Mouse (Mus musculus): ENCODE measurements around the gene Tpra1. TPM values are rescaled to one million over a fixed set of nuclear protein-coding genes. Genes with fewer than 3 reads are reported as not detected.
A peak's percentile ranks its signal among the peaks of the same experiment; 100 is the strongest.

The Tpra1 gene
- total and polyA plus RNA-seq, 2 experiments from 2014 or later: 41.4 to 45.0 TPM

DNA sequence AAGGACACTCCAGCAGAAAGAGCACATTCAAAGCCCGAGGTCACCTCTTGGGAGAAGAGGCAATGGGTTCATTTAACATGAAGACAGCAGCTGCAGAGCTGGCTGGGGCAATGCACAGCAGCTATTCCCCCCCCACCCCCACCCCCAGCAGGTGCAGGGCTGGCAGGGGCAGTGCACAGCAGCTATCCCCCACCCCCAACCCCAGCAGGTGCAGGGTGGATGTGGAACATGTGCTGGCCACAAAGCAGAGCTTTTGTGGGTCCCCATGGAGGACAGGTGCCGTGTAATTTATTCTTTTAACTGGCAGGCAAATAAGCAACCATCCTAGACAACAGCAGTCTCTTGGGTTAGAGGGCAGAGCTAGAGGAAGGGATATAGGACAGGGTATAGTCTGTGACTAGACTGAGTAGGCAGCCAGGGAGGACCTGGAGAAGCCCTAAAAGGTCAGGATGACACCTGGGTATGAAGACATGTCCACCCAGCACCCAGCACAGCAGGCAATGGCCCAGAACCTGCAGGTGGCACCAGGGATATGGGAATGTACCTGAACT is 15.6 kb upstream of the Tpra1 start:
- TF ChIP-seq CTCF (IDR thresholded peaks at IDR 0.05; ENCODE audit: low read depth): no peak
- no peaks in the 10 kb centered on the region for H3K27me3 ChIP-seq (ENCODE audit: insufficient read depth, low read length)
- ATAC-seq (peak; percentile 34), DNase-seq (no peak)
- no peak overlapping the region for H3K9ac ChIP-seq
- peaks cover 16% of the 10 kb centered on the region for H3K36me3 ChIP-seq (ENCODE audit: insufficient read depth)
- no peak overlapping the region for H3K4me3 ChIP-seq (ENCODE audit: low read depth, low read length)
- 62% methylated on average over 2 of the region's 2 CpGs for WGBS
- H3K4me1 ChIP-seq (ENCODE audit: insufficient read depth): no peaks in the 10 kb centered on the region
- no peak overlapping the region for H3K27ac ChIP-seq (ENCODE audit: low read depth, low read length)
- H3K4me2 ChIP-seq (ENCODE audit: low read depth): no peak overlapping the region
- no peaks in the 10 kb centered on the region for H3K9me3 ChIP-seq (ENCODE audit: low read length)

GRCm38 (mm10) chr6:88889410-88890042 is 12.5 kb upstream of the Tpra1 start:
- no peaks in the 10 kb centered on the region for H3K27me3 ChIP-seq (ENCODE audit: insufficient read depth, low read length)
- no peaks in the 10 kb centered on the region for H3K4me1 ChIP-seq (ENCODE audit: insufficient read depth)
- ATAC-seq: no peak
- WGBS: 93% methylated on average over 13 of the region's 13 CpGs
- DNase-seq: no peak
- H3K36me3 ChIP-seq (ENCODE audit: insufficient read depth): peaks cover 15% of the 10 kb centered on the region
- no peak overlapping the region for H3K9ac ChIP-seq
- no peak overlapping the region for H3K4me3 ChIP-seq (ENCODE audit: low read depth, low read length)
- no peaks in the 10 kb centered on the region for H3K9me3 ChIP-seq (ENCODE audit: low read length)
- no peak overlapping the region for H3K4me2 ChIP-seq (ENCODE audit: low read depth)
- no peak overlapping the region for H3K27ac ChIP-seq (ENCODE audit: low read depth, low read length)
- TF ChIP-seq CTCF (IDR thresholded peaks at IDR 0.05; ENCODE audit: low read depth): no peak

- no peak for ATAC-seq
- TF ChIP-seq CTCF (IDR thresholded peaks at IDR 0.05; ENCODE audit: low read depth): no peak
- Histone ChIP-seq H3K4me2 (ENCODE audit: low read depth) (no peak overlapping the region), H3K27ac (ENCODE audit: low read depth, low read length) (no peak overlapping the region), H3K4me3 (ENCODE audit: low read depth, low read length) (no peak overlapping the region), H3K27me3 (ENCODE audit: insufficient read depth, low read length) (no peaks in the 10 kb centered on the region), H3K9me3 (ENCODE audit: low read length) (no peaks in the 10 kb centered on the region), H3K9ac (no peak overlapping the region), H3K4me1 (ENCODE audit: insufficient read depth) (no peaks in the 10 kb centered on the region), H3K36me3 (ENCODE audit: insufficient read depth) (peaks cover 14% of the 10 kb centered on the region)
- 87% methylated on average over 7 of the region's 7 CpGs for WGBS
- DNase-seq: no peak
Measured at GRCm38 (mm10) chr6:88890832-88891231, 11.2 kb upstream of the Tpra1 start.

GRCm38 (mm10) chr6:88893559-88893958 is 8.5 kb upstream of the Tpra1 start:
- 50% methylated on average over 5 of the region's 5 CpGs for WGBS
- peaks cover 14% of the 10 kb centered on the region for H3K36me3 ChIP-seq (ENCODE audit: insufficient read depth)

DNA sequence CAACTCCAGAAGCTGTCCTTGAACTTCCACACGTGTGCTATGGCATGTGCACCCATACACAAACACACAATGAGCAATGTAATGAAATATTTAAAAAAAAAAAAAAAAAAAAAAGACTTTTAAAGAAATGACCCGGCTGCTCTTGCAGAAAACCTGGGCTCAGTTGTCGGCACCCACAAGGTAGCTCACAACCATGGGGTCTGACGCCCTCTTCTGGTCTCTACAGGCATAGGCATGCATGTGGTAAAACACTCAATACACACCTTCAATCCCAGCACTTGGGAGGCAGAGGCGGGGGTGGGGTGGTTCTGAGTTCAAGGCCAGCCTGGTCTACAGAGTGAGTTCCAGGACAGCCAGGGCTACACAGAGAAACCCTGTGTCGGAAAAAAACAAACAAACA is 6.1 kb upstream of the Tpra1 start:
- Histone ChIP-seq H3K9ac (no peak overlapping the region), H3K27me3 (ENCODE audit: insufficient read depth, low read length) (no peaks in the 10 kb centered on the region), H3K27ac (ENCODE audit: low read depth, low read length) (no peak overlapping the region), H3K9me3 (ENCODE audit: low read length) (no peaks in the 10 kb centered on the region), H3K4me3 (ENCODE audit: low read depth, low read length) (no peak overlapping the region), H3K36me3 (ENCODE audit: insufficient read depth) (peaks cover 11% of the 10 kb centered on the region), H3K4me2 (ENCODE audit: low read depth) (no peak overlapping the region), H3K4me1 (ENCODE audit: insufficient read depth) (no peaks in the 10 kb centered on the region)
- ATAC-seq (no peak), DNase-seq (no peak)
- no peak for TF ChIP-seq CTCF (IDR thresholded peaks at IDR 0.05; ENCODE audit: low read depth)
- WGBS: 88% methylated on average over 6 of the region's 6 CpGs

More at GRCm38 (mm10) chr6:88893559-88893958, 8.5 kb upstream of the Tpra1 start:
- no peak overlapping the region for H3K4me3 ChIP-seq (ENCODE audit: low read depth, low read length)
- no peak overlapping the region for H3K27ac ChIP-seq (ENCODE audit: low read depth, low read length)
- H3K27me3 ChIP-seq (ENCODE audit: insufficient read depth, low read length): no peaks in the 10 kb centered on the region
- no peaks in the 10 kb centered on the region for H3K4me1 ChIP-seq (ENCODE audit: insufficient read depth)
- 0 out of 2 replicates have a peak, but pooled peaks have one; percentile 23 for ATAC-seq
- no peak overlapping the region for H3K9ac ChIP-seq
- no peak overlapping the region for H3K4me2 ChIP-seq (ENCODE audit: low read depth)
- H3K9me3 ChIP-seq (ENCODE audit: low read length): no peaks in the 10 kb centered on the region
- DNase-seq: peak; percentile 71
- peak; percentile 88 for TF ChIP-seq CTCF (IDR thresholded peaks at IDR 0.05; ENCODE audit: low read depth)

GRCm38 (mm10) chr6:88897246-88897645 is 4.8 kb upstream of the Tpra1 start:
- Histone ChIP-seq H3K4me1 (ENCODE audit: insufficient read depth) (no peaks in the 10 kb centered on the region; the same call in 1 of the 2 replicates), H3K9ac (no peak overlapping the region), H3K9me3 (ENCODE audit: low read length) (no peaks in the 10 kb centered on the region), H3K4me3 (ENCODE audit: low read depth, low read length) (no peak overlapping the region), H3K4me2 (ENCODE audit: low read depth) (no peak overlapping the region), H3K27ac (ENCODE audit: low read depth, low read length) (no peak overlapping the region), H3K27me3 (ENCODE audit: insufficient read depth, low read length) (no peaks in the 10 kb centered on the region), H3K36me3 (ENCODE audit: insufficient read depth) (0 out of 2 replicates have a peak, but pooled peaks cover 5% of the 10 kb centered on the region)
- DNase-seq (no peak), ATAC-seq (no peak)
- WGBS: 71% methylated on average over 7 of the region's 7 CpGs
- no peak for TF ChIP-seq CTCF (IDR thresholded peaks at IDR 0.05; ENCODE audit: low read depth)

DNA sequence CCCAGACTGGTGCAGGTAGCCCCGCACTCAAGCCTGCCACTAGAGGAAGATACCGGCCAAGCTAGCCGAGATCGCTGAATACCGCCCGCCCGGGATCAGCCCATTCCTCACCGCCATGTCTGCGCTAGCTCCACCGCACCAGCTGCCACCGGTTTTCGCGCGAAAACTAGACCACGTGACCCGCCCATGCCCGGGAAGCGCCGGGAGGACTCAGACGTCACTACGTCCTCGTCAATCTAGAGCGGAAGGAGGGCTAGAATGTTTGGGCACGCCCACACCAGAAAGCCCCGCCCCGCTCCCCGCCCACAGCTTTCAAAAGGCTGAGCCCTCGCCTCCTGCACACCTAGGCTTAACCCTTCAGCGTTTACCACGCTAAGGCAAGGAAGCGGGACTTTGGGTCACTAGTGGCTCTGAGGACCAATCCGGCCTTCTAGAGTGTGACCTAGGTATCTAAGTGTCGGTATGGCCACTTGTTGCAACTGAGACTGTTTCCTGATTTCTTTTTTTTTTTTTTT is 3.5 kb upstream of the Tpra1 start, which contains the start of gene Mcm2:
Gene Mcm2 (minus strand): TSS at position 247 of the 515 bp plus-strand sequence.
- Histone ChIP-seq H3K36me3 (ENCODE audit: insufficient read depth) (no peaks in the 10 kb centered on the region), H3K4me2 (ENCODE audit: low read depth) (peak within 1 kb of the TSS; percentile 93), H3K4me3 (ENCODE audit: low read depth, low read length) (peak within 1 kb of the TSS; percentile 58), H3K27ac (ENCODE audit: low read depth, low read length) (peak within 1 kb of the TSS; percentile 79), H3K4me1 (ENCODE audit: insufficient read depth) (peaks cover 9% of the 10 kb centered on the region; the same call in 1 of the 2 replicates), H3K9me3 (ENCODE audit: low read length) (no peaks in the 10 kb centered on the region), H3K9ac (peak within 1 kb of the TSS; percentile 67), H3K27me3 (ENCODE audit: insufficient read depth, low read length) (no peaks in the 10 kb centered on the region)
- ATAC-seq (peak; percentile 85), DNase-seq (peak; percentile 95)
- 1% methylated on average over 33 of the region's 33 CpGs for WGBS
- peak; percentile 29 for TF ChIP-seq CTCF (IDR thresholded peaks at IDR 0.05; ENCODE audit: low read depth)

All from forebrain, postnatal 0 days (tissue).